Mouse (Mus musculus): ENCODE data around the gene Chmp5. TPM values are rescaled to one million over a fixed set of nuclear protein-coding genes. Genes with fewer than 3 reads are reported as not detected.

Gene Chmp5
- 17.3 and 32.0 TPM in 2 replicates for polyA plus RNA-seq (2012; rRNA removed)

- DNase-seq = peak; percentile 99
- peaks cover 8% of the 10 kb centered on the region for H3K4me1 ChIP-seq (ENCODE audit: control insufficient read depth, insufficient read depth, low read length)
- TF ChIP-seq POLR2A (IDR thresholded peaks at IDR 0.05; ENCODE audit: borderline replicate concordance, extremely low read depth, low read depth, low read length) (peak; percentile 83; the same call in 1 of the 2 replicates), CTCF (IDR thresholded peaks at IDR 0.05; ENCODE audit: insufficient read depth, low read length) (no peak)
- peak within 1 kb of the TSS; percentile 87 for H3K4me3 ChIP-seq (replicated peaks; ENCODE audit: extremely low read depth, low read depth, low read length)
- under 1% methylated on average over 50 of the region's 50 CpGs for WGBS
These were observed at the start of gene Chmp5, which contains the start of gene Bag1 for GRCm38 (mm10) chr4:40948160-40948708. TSS of gene Chmp5 (plus strand) at chr4:40948407. TSS of gene Bag1 (minus strand) at chr4:40948294.

DNA sequence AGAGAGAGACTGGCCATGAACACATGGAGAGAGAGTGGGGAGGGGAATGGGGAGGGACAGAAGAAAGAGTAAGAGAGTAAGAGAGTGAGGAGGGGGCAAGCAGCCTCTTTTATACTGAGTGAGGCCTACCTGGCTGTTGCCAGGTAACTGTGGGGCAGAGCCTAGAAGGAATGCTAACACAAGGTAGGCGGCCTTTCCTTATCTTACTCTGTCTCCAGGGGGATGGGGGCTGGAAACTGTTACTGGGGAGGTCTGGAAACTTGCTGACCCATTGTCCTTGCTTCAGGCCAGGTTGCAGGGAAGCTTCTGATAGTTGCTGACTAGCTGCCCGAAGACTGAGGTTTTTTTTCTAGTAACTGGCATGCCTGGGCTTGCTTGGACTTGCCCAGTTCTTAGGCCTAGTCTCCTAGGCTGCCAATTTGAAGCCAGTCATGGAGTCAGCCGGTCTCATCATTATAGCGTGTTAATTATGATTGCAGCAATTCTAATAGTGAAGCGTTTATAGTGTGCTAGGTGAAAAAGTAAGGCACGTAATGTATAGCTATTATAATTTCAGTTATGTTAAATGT is 49.6 kb upstream of the Chmp5 start:
- 80% methylated on average over 6 of the region's 6 CpGs for whole genome bisulfite sequencing
- Histone ChIP-seq H3K4me1 (ENCODE audit: control insufficient read depth, insufficient read depth, low read length) (no peaks in the 10 kb centered on the region), H3K4me3 (replicated peaks; ENCODE audit: extremely low read depth, low read depth, low read length) (no peak overlapping the region)
- TF ChIP-seq CTCF (IDR thresholded peaks at IDR 0.05; ENCODE audit: insufficient read depth, low read length) = no peak
- no peak for TF ChIP-seq POLR2A (IDR thresholded peaks at IDR 0.05; ENCODE audit: borderline replicate concordance, extremely low read depth, low read depth, low read length)
- no peak for DNase-seq

DNA sequence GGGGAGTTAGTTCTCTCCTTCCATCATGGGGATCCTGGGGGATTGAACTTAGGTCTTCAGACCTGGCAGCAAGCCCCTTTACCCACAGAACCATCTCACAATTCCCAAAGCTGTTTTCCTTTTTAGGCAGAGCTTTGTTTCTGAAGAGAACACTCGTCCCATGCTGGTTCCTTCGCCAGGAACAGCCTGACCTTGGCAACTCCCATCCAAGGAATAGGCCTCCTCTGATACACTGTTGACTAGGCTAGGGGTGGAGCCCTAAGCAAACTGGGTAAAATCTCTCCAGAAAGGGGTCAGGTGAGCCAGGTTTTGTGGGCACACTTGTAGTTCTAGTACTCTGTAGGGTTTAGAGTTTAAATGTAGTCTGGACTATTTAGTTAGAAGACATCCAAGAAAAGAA is 48.9 kb upstream of the Chmp5 start:
- H3K4me1 ChIP-seq (ENCODE audit: control insufficient read depth, insufficient read depth, low read length) = no peaks in the 10 kb centered on the region
- WGBS = 42% methylated on average over 2 of the region's 2 CpGs
- H3K4me3 ChIP-seq (replicated peaks; ENCODE audit: extremely low read depth, low read depth, low read length) = no peak overlapping the region
- TF ChIP-seq POLR2A (IDR thresholded peaks at IDR 0.05; ENCODE audit: borderline replicate concordance, extremely low read depth, low read depth, low read length) (no peak), CTCF (IDR thresholded peaks at IDR 0.05; ENCODE audit: insufficient read depth, low read length) (no peak)
- DNase-seq = no peak

DNA sequence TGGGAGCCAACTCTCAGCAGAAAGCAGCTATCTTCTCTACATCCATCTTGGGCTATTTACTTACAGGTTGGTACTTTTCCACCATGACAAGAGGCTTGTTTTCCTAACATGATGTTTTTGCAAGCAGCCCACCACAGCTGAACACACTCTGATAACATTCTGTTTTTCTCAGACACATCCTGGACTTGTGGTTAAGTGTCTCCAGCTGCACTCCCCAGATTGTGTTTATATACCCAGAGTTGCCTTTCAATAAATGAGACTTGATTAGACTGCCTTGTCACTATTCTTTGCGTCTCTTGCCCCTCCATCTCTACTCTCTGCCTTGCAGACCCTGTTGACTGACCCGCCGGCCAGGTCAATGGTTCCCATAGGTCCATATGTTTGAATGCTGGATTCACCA is 48.1 kb upstream of the Chmp5 start:
- no peak for TF ChIP-seq POLR2A (IDR thresholded peaks at IDR 0.05; ENCODE audit: borderline replicate concordance, extremely low read depth, low read depth, low read length)
- no peak for TF ChIP-seq CTCF (IDR thresholded peaks at IDR 0.05; ENCODE audit: insufficient read depth, low read length)
- Histone ChIP-seq H3K4me1 (ENCODE audit: control insufficient read depth, insufficient read depth, low read length) (no peaks in the 10 kb centered on the region), H3K4me3 (replicated peaks; ENCODE audit: extremely low read depth, low read depth, low read length) (no peak overlapping the region)
- DNase-seq = no peak
- 94% methylated on average over 3 of the region's 3 CpGs for WGBS

DNA sequence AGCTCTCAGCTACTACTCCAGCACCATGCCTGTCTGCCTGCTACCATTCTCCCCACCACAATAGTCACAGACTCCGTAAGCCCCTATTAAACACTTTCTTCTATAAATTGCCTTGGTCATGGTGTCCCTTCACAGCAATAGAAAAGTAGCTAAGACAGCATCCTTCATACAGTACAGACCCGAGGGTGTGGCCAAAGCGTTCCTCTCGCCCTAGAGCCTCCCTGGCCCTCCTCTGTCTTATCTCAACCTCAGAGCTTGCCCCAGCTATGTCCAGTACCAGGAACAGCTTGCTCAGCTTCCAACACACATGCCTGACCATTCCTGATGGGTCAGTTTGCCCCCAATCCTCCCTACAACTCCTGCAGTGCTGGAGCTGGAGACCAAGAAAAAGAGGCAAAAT is 47.6 kb upstream of the Chmp5 start:
- 89% methylated on average over 4 of the region's 4 CpGs for WGBS
- Histone ChIP-seq H3K4me3 (replicated peaks; ENCODE audit: extremely low read depth, low read depth, low read length) (no peak overlapping the region), H3K4me1 (ENCODE audit: control insufficient read depth, insufficient read depth, low read length) (no peaks in the 10 kb centered on the region)
- no peak for DNase-seq
- TF ChIP-seq POLR2A (IDR thresholded peaks at IDR 0.05; ENCODE audit: borderline replicate concordance, extremely low read depth, low read depth, low read length) = no peak

GRCm38 (mm10) chr4:40906298-40906697 is 41.9 kb upstream of the Chmp5 start:
- no peak for DNase-seq
- TF ChIP-seq CTCF (IDR thresholded peaks at IDR 0.05; ENCODE audit: insufficient read depth, low read length) = peak; percentile 31; the same call in 1 of the 2 replicates
- TF ChIP-seq POLR2A (IDR thresholded peaks at IDR 0.05; ENCODE audit: borderline replicate concordance, extremely low read depth, low read depth, low read length) = no peak
- Histone ChIP-seq H3K4me3 (replicated peaks; ENCODE audit: extremely low read depth, low read depth, low read length) (no peak overlapping the region), H3K4me1 (ENCODE audit: control insufficient read depth, insufficient read depth, low read length) (no peaks in the 10 kb centered on the region; the same call in 1 of the 2 replicates)
- 39% methylated on average over 1 of the region's 1 CpGs for WGBS

DNA sequence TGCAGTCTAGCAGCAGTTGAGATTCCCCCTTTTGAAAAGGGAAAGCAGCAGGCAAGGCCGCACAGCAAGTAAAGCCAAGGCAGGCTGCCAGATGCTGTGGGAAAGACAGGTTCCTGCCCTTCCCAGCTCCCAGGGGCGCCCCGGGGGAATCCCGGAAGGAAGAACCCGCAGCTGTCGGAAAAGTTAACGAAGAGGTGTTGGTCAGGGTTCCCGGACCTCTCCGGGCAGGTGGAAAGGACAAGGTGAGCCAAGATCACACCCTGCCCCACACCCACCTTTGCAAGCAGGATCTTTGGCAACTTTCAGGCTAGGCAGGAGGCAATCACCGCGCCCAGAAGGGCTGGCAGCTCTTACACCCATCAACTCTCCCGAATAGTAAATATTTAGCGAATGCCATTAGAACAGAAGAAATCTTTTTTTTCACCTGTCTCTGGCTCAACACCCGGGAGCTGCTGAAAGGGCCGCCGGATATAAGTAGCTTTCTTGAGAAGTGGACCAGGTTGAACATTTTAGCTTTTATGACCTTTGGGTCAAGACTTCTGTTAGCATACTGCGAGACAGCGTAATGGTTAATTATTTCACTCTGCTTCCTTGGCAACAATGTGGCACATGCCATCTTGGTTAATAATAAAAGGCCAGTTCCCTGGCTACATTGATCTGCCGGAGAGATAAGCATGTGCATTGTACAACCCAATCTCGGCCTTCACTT is 39.8 kb upstream of the Chmp5 start:
- Histone ChIP-seq H3K4me3 (replicated peaks; ENCODE audit: extremely low read depth, low read depth, low read length) (no peak overlapping the region), H3K4me1 (ENCODE audit: control insufficient read depth, insufficient read depth, low read length) (no peaks in the 10 kb centered on the region; the same call in 1 of the 2 replicates)
- DNase-seq = peak; percentile 54
- 29% methylated on average over 20 of the region's 20 CpGs for WGBS
- TF ChIP-seq CTCF (IDR thresholded peaks at IDR 0.05; ENCODE audit: insufficient read depth, low read length) = no peak
- no peak for TF ChIP-seq POLR2A (IDR thresholded peaks at IDR 0.05; ENCODE audit: borderline replicate concordance, extremely low read depth, low read depth, low read length)

- no peaks in the 10 kb centered on the region for H3K4me1 ChIP-seq (ENCODE audit: control insufficient read depth, insufficient read depth, low read length)
- no peak overlapping the region for H3K4me3 ChIP-seq (replicated peaks; ENCODE audit: extremely low read depth, low read depth, low read length)
- TF ChIP-seq CTCF (IDR thresholded peaks at IDR 0.05; ENCODE audit: insufficient read depth, low read length) = no peak
- no peak for TF ChIP-seq POLR2A (IDR thresholded peaks at IDR 0.05; ENCODE audit: borderline replicate concordance, extremely low read depth, low read depth, low read length)
- DNase-seq = no peak
These were observed 33.8 kb upstream of the Chmp5 start for GRCm38 (mm10) chr4:40914287-40914867.

GRCm38 (mm10) chr4:40915947-40916346 is 32.3 kb upstream of the Chmp5 start:
- TF ChIP-seq CTCF (IDR thresholded peaks at IDR 0.05; ENCODE audit: insufficient read depth, low read length) (no peak), POLR2A (IDR thresholded peaks at IDR 0.05; ENCODE audit: borderline replicate concordance, extremely low read depth, low read depth, low read length) (no peak)
- Histone ChIP-seq H3K4me3 (replicated peaks; ENCODE audit: extremely low read depth, low read depth, low read length) (no peak overlapping the region), H3K4me1 (ENCODE audit: control insufficient read depth, insufficient read depth, low read length) (no peaks in the 10 kb centered on the region)
- DNase-seq = no peak
- 65% methylated on average over 5 of the region's 5 CpGs for WGBS
